Comparison of ENCODE assay signal across 8 mouse cellular contexts in the genomic region with DNA sequence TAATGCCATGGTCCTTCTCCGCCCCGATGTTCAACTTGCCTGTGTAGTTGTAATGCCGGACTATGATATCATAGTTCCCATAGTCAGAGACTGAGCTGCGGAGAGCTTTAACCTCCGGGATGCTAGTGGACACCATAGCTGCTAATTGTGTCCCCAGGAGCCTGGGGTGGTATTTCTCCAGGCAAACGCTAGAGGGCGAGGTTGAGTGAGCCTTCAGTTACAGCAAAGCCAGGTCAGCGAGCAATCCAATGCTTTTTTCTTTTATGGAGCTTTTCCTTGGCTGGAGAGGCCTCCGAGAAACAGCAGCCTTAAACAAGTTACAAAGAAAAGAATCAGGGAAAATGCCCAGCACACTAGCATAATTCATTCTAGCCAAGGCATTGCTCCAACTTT. TPM values are rescaled to one million over a fixed set of nuclear protein-coding genes. Genes with fewer than 3 reads are reported as not detected.
A peak's percentile ranks its signal among the peaks of the same experiment; 100 is the strongest.
DNase-seq lines count a peak whose midpoint lies in the region; ATAC-seq lines count a peak whose summit lies in the region.

No protein-coding gene starts in this region.

- peak overlapping the region; percentile 58 for H3K4me3 ChIP-seq in forebrain, embryonic 13.5 days
- peak overlapping the region; percentile 67 for H3K4me3 ChIP-seq in liver, embryonic 16.5 days (ENCODE audit: low read depth, low read length)
- peak overlapping the region; percentile 47; the same call in 1 of the 2 replicates for H3K4me3 ChIP-seq in neural tube, embryonic 14.5 days (ENCODE audit: low read depth, low read length)

- H3K9ac ChIP-seq in forebrain, embryonic 13.5 days, result peak overlapping the region; percentile 76; the same call in 1 of the 2 replicates
- H3K9ac ChIP-seq in liver, embryonic 16.5 days (ENCODE audit: low read depth, low read length), result no peak overlapping the region
- H3K9ac ChIP-seq in neural tube, embryonic 14.5 days (replicated peaks; ENCODE audit: low read depth, low read length), result no peak overlapping the region

- no peaks in the 10 kb centered on the region for H3K27me3 ChIP-seq in forebrain, embryonic 13.5 days
- no peaks in the 10 kb centered on the region for H3K27me3 ChIP-seq in liver, embryonic 16.5 days (ENCODE audit: control insufficient read depth, insufficient read depth, low read depth, low read length)
- no peaks in the 10 kb centered on the region for H3K27me3 ChIP-seq in neural tube, embryonic 14.5 days (ENCODE audit: control insufficient read depth, insufficient read depth, low read length)

- peaks cover 26% of the 10 kb centered on the region for H3K36me3 ChIP-seq in forebrain, embryonic 13.5 days (ENCODE audit: poor library complexity, severe bottlenecking)
- H3K36me3 ChIP-seq in liver, embryonic 16.5 days (ENCODE audit: control insufficient read depth, insufficient read depth), result no peaks in the 10 kb centered on the region; the same call in 1 of the 2 replicates
- H3K36me3 ChIP-seq in neural tube, embryonic 14.5 days (ENCODE audit: control insufficient read depth, insufficient read depth, low read length), result no peaks in the 10 kb centered on the region

- peak; percentile 71 to 78 for DNase-seq in CD8-positive naive resting alpha-beta T cell, adult 2 months (ENCODE audit: low read depth in 2 of 2, low spot score in 2 of 2)
- DNase-seq in c-Kit-positive CD71-positive TER-119-positive erythroid progenitor cells, embryonic 14.5 days (ENCODE audit: low spot score), result peak; percentile 55
- DNase-seq in heart, postnatal 10 days, result peak; percentile 91 to 92
- peak; percentile 19 for DNase-seq in large intestine, adult 2 months (ENCODE audit: low read depth, low spot score)
- DNase-seq in testis, postnatal 10 days (ENCODE audit: low spot score), result peak; percentile 83

- no peak for ATAC-seq in forebrain, embryonic 13.5 days
- no peak for ATAC-seq in liver, embryonic 16.5 days (ENCODE audit: low read depth)
- ATAC-seq in neural tube, embryonic 14.5 days (ENCODE audit: low read depth), result no peak

- H3K27ac ChIP-seq in forebrain, embryonic 13.5 days, result 0 out of 2 replicates have a peak overlapping the region, but pooled peaks have one; percentile 31
- H3K27ac ChIP-seq in liver, embryonic 16.5 days (ENCODE audit: low read length), result no peak overlapping the region
- no peak overlapping the region for H3K27ac ChIP-seq in neural tube, embryonic 14.5 days (ENCODE audit: low read depth, low read length)

- intact Hi-C loops in heart, postnatal 10 days (cut with DNase I), result loop anchor here (1.0 to 2.0 kb wide), 5 partner anchors 52 to 265 kb away; no protein-coding TSS in a partner anchor

- peak overlapping the region; percentile 81 for H3K4me2 ChIP-seq in forebrain, embryonic 13.5 days
- H3K4me2 ChIP-seq in liver, embryonic 16.5 days (ENCODE audit: low read depth, low read length), result peak overlapping the region; percentile 85
- H3K4me2 ChIP-seq in neural tube, embryonic 14.5 days (ENCODE audit: low read depth, low read length), result peak overlapping the region; percentile 79

- no peaks in the 10 kb centered on the region for H3K9me3 ChIP-seq in forebrain, embryonic 13.5 days (replicated peaks)
- H3K9me3 ChIP-seq in liver, embryonic 16.5 days (replicated peaks; ENCODE audit: control insufficient read depth, low read length), result no peaks in the 10 kb centered on the region
- H3K9me3 ChIP-seq in neural tube, embryonic 14.5 days (ENCODE audit: control insufficient read depth, low read length), result no peaks in the 10 kb centered on the region

- WGBS in forebrain, embryonic 13.5 days, result 10% methylated on average over 9 of the region's 9 CpGs
- 13% methylated on average over 9 of the region's 9 CpGs for WGBS in large intestine, adult 2 months
- 11% methylated on average over 9 of the region's 9 CpGs for WGBS in liver, embryonic 16.5 days (ENCODE audit: insufficient replicate concordance)
- WGBS in neural tube, embryonic 14.5 days, result 21% methylated on average over 9 of the region's 9 CpGs

- H3K4me1 ChIP-seq in forebrain, embryonic 13.5 days, result peaks cover 43% of the 10 kb centered on the region
- peaks cover 18% of the 10 kb centered on the region for H3K4me1 ChIP-seq in liver, embryonic 16.5 days (ENCODE audit: control insufficient read depth, low read depth, low read length)
- no peaks in the 10 kb centered on the region for H3K4me1 ChIP-seq in neural tube, embryonic 14.5 days (ENCODE audit: control insufficient read depth, insufficient read depth, low read length)

RNA-seq across cellular contexts. Expression of gene S1pr1, which starts 2.1 kb away (rescaled TPM):
- polyA plus RNA-seq in forebrain, embryonic 13.5 days (2015; fragmentation: Nextera tagmentation; extraction: Ambion mirVana), result 28.0 and 29.7 TPM in 2 replicates
- total RNA-seq in heart, postnatal 10 days (2021), result 10 to 100 TPM; 74.8 to 95.8 TPM
- polyA plus RNA-seq in large intestine, adult 2 months (2012; rRNA removed), result 11.9 and 13.9 TPM in 2 replicates
- 10.4 TPM in 2 replicates for polyA plus RNA-seq in liver, embryonic 16.5 days (2015; fragmentation: Nextera tagmentation; extraction: Ambion mirVana)
- polyA plus RNA-seq in neural tube, embryonic 14.5 days (2014; fragmentation: Nextera tagmentation; extraction: Ambion mirVana), result 29.1 and 30.2 TPM in 2 replicates

Comparison
In these comparisons a context has a peak if more than half of its experiments do, and no peak if none do; other contexts are left out.
1. DNase-seq: peak in every context shown above with its lines; median percentile 92 in heart, postnatal 10 days; 83 in testis, postnatal 10 days; 74 in CD8-positive naive resting alpha-beta T cell, adult 2 months; 55 in c-Kit-positive CD71-positive TER-119-positive erythroid progenitor cells, embryonic 14.5 days; 19 in large intestine, adult 2 months.